Mouse (Mus musculus) spleen, adult 2 months (tissue): ENCODE data around the gene Nap1l1.
"Not testable (repeated sequence)": the region's sequence is repeated elsewhere in the genome, so short reads cannot be mapped to it uniquely, and the experiment has no call there.

ENCODE experiments used
- CTCF ChIP-seq: fragments of 200-500 bp; IDR thresholded peaks from 2 replicates; pipeline ENCODE4 v1.5.1; 2011; ENCODE audit warnings: mild to moderate bottlenecking, inconsistent platforms; ENCODE audit not compliant: insufficient read depth, insufficient read length, insufficient replicate concordance; ENCODE audit errors: extremely low read depth
- POLR2A ChIP-seq: fragments of 200-500 bp; IDR thresholded peaks from 2 replicates; pipeline ENCODE4 v1.6.1; 2011; ENCODE audit warnings: low read depth, low read length, inconsistent platforms

GRCm38 (mm10) chr10:111446672-111447008, 26.4 kb upstream of the Nap1l1 start:
- TF ChIP-seq CTCF, POLR2A: not testable (repeated sequence)
